Mouse (Mus musculus): ENCODE measurements around the gene Fam135a.
"Not testable (repeated sequence)": the region's sequence is repeated elsewhere in the genome, so short reads cannot be mapped to it uniquely, and the experiment has no call there.

The Fam135a gene

DNA sequence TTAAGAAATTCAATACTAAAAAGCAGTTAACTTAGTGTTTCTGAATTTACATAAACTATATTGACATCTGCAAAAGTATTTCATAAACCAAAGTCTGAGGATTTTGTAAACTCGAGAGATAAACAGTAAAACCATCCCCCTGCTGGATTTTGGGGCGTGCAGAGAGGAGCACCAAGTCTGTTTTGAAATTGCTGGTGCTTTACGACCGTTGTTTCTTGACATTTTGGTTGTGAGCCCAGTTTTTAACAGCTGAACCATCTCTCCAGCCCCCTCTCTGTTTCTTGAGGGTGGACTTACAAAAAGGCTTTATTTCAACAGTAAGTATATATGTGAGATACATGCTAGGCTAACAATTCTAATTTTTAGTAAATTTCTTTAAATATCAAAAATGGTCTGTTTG, 33.4 kb downstream of the Fam135a start:
- no peak for DNase-seq

DNA sequence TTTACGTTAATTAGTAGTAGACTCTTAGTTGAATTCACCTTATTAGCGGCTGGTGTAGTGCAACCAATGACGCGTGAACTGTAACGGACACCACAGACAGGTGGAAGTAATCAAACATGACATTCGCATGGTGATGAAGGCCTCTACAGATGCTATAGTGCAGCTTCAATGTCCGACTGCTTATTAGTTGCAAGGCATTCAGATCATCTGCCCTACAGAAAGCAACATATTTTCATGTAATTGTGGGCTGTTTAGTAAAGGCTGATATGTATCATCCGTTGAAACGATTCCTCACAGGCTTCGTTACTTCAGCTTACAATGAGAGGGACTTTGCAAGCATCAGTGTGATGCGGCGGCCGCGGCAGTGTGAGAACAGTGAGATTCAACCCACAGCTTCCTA, 44.4 kb downstream of the Fam135a start:
- no peak for DNase-seq

DNA sequence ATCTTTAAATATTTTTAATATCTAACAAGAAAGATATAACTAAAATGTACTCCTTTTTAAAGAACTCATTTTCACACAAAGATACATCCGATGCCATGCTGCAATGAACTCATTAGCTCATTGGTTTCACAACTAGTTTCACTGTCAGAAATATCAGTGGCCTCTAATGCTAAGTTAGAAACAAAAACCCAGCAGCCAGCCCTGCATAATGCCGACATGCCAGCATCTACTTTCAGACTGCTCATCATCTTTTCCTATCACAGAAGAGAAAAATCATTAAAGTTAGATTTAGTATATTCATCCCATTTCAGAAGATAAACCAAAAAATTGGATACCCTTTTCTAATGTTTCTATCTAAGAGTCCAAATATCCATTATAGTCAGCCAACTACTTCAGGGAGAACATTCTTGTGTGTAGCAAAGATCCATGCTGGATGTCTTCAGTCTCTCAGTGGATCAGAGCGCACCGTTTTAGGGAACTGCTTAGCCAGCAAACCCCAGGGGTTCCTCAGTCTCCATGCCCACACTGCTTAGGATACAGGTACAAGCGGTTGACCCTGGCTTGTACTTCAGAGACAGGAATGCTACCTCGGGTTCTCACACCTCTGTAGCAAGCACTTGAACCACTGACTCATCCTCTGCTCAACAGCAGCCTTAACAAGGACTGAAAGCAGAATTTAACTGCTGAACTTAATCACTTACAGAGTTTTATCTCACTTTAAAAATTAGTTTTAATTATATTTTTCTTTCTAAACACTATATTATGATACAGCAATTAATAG, 53.2 kb downstream of the Fam135a start:
- DNase-seq, result no peak

DNA sequence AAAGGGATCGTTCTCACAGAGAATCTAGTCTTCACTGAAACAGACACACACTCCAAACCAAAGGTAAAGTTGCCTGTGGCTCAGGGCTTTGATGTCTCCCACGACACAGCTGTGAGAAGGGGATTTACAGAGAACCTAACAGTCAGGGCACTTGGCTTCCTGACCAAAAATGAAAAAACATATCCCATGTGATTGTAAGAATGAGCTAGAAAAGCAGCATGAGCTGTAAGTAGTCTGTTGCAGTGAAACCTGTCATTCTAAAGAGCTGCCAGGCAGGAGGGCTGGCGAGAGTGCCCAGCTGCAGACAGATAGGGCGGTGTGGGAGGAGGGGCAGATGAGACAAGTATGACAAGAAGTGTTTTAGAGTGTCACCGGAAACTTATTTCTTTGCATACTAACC, 54.5 kb downstream of the Fam135a start:
- DNase-seq, result peak; percentile 57

DNA sequence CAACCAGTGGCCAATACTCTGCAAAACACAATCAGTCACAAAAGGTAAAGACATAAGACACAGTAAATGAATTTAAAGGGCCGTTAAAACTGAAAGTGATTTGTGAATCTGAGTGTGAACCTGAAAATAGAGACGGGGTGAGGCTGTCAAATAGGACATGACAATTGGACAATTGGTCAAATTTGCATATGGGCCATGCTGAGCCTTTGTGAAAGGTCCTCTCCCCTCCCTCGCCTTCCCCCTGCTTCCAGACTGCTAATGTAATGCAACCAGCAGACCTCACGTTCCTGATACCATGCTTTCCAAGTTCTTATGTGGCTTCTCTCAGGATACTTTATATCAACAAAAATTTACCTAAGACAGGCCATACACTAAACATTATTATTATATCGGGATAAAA, 57.1 kb downstream of the Fam135a start:
- DNase-seq, result no peak

DNA sequence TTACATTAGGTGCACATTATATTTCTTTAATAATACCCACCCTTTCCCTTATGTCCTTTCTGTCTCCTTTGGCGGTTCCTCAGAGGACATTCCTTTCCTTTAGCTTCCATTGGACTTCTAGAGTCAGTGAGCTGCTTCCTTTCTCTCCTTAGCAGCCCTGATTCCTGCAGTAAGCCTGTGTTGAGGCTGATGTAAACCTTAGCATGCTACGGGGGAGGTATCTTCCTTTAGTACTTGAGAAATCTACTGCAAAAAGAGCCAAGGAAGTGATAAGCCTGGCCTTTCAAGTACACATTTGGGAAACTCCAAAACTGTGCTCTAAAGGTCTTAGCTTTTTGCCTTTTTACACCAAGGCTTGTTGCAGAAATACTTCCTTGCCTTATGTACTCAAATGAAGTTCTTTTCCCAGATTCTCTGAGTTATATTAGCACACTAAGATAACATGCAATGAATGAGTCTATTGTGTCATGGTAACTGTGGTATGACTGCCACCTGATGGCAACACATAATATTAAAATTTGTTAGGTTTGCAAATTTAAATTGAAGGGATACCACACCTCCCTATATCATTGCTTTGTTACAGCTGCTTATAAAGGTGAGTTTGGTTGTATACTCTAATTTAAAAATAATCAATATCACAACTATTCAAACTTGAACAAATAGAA, 66.2 kb downstream of the Fam135a start:
- DNase-seq, result no peak

DNA sequence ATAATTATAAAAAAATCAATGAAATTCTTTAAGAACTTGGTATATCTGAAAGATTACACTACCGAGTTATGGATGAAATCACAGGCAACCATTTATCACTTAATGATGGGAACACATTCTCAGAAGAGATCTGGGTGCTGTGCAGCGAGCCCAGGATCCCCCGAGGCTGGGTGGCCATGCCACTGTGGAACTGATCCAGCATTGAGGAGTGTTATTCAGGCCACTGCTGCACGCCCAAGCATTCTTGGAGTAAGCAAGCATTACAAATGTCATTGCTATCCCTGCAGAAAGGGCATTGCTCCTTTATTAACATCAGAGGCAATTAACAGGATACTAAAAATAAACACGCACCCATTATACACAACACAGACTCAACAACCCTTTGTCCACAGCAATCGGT, 89.3 kb downstream of the Fam135a start:
- no peak for DNase-seq

DNA sequence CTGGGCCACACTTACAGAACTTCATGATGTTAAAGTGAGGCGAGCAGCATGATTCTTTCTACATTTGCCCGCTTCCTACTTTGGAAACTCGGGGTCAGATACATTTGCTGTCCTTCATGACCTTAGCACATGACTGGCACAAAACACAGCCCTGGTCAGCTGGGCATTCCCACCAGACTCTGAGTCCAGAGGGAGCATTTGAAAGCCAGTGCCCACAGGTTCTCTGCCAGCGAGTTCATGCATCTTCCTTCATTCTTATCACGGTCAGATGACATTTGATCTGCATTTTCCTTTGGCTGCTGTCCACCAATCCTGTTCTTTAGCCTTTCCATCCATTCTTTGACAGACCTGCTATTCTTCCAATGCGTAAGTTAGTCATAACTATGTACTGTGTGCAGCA, 90.1 kb downstream of the Fam135a start:
- no peak for DNase-seq

DNA sequence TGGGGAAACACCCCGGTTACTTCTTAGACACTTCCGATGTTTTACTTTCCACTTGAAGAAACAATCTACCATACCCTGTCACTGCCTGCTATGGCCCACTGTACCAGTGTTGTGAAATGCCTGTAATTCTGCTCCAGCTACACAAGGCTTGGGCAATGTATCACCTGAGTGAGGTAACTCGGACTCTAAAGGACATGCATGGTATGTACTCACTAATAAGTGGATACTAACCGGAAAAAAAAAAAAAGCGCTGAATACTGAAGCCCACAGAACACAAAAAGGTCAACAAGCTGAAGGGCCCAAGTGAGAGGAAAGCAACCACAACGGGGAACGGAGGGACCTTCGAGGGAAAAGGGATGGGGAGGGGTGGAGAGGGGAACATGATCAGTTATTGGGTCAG, 92.5 kb downstream of the Fam135a start:
- no peak for DNase-seq

DNA sequence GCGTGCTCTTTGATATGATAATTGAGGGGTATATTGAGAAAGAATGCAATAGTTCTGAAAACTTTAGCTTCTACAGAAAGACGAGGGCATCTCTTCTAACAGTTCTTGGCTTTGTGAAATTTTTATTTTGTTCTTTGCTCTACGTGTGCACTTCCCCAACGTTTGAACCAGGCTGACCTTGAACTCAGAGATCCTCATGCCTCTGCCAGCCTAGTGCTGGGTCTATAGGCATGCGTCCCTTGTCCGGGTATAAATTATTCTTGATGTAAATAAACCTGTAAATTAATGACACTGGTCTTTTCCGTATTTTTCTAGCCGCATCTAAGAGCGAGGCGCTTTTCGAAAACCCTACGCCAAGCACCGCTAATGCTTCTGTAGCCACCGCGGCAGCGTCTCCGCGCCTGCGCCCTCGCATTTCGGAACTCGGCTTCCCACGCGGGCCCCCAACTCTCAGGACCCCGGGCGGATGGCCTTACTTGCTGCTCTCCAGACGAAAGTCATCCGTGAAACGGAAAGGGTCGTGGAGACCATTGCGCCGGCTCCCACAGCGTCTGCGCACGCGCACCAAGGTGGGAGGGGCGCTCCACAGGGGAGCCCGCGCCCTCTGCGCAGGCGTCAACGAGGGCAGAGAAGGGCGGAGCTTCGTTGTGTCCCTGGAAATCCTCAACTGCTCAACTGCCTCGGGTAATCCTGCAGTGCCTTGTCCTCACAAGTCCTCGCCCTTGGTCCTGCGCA, 94.9 kb downstream of the Fam135a start, which contains the start of gene Sdhaf4:
Sdhaf4 (minus strand) TSS at position 587 of the 735 bp plus-strand sequence.
- peak; percentile 96 for DNase-seq

DNA sequence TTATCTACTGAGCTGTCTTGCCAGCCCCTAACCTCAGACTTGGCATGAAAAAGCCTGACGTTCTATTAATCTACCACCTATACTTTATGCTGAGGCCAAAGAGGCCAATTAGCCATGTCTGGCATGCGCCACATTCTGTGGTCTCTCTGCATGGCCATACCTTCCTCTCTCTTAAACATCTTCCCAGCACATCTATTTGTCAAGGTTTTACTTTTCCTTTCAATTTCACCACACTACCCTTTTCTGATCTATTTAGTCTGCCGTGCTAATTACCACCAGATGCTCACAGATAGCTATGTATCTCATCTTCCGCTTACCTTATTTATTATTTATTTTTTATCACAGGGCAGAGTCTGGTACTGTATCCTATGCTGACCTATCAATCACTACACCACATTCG, 100.8 kb downstream of the Fam135a start:
- no peak for DNase-seq

DNA sequence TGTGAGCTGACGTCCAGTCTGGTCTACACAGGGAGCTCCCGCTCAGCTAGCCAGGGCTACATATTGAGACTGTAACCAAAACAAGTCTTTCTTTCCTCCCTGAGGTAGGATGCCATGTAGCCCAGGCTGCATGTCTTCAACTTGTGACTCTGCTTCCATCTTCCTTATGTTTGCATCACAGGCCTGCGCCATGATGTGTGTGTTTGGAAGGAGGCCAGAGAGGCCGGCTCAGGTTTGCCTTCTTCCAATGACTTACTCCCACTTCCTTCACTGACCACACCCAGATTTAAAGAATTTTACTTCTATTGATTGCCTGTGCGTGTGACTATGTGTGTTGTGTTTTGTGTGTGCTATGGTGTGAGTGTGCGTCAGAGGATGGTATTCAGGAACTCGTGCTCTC, 101.3 kb downstream of the Fam135a start:
- DNase-seq, result no peak

DNA sequence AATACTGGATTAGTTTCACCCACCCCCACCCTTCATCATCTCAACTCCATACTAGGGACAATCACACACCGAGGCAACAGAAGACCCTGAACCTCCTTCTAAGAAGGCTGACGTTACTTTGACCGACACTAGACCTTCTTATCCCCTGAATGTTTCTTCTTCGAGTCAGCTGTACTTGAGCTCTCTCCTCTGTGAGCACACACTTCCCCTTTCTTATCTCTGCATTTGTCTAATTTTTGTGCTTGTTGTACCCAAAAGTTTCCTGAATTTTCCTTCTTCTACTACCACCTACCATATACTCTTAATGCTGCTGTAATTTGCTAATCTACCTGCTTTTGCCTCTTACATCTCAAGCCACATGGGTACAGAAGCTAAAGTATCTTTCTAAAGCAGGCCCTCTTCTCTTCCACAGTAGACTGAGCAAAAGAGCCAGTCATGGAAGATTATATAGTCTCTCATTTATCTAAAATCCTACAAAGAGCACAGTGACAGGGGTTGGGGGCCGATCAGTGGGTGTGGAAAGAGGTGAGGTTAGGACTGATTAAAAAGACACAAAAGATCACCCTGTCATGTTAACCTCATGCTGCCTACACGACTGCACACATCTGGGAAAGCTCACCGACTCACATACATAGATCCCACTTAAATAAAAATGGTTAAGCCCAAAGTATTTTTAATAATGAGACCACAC, 101.9 kb downstream of the Fam135a start:
- DNase-seq, result no peak

DNA sequence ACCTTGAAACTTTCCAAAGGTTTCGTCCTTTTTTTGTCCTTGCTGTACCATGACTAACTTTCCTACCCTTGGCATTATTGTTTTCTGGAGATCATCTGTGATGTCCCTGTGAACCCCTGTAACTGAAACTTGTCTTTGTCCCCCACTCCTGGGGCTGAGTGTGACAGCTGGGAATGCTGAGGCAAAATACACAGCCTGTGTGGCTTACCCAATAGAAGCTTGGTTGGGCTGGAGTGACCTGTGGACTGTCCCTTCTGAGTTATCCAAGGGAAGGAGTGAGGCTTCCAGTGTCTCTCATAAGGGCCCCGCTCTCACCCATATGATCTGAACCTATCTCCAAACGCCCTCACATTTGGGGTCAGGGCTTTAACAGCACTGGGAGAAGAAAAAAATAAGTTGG, 102.6 kb downstream of the Fam135a start:
- no peak for DNase-seq

DNA sequence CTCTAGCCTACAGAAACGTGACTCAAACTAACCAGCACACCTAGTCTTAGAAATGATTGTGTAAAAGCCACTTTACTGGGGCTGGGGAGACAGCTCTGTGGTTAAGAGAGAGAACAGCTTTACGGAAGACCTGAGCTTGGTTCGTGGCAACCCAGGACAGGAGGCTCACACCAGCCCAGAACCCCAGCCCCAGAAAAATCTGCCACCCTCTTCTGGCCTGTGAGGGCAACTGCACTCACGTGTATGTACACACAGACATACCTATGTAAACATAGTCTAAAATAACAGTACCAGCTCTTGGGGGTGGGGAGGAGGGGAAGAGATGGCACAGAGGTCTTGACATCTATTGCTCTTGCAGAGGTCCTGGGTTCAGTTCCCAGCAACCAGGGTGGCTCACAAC, 104.7 kb downstream of the Fam135a start:
- no peak for DNase-seq

DNA sequence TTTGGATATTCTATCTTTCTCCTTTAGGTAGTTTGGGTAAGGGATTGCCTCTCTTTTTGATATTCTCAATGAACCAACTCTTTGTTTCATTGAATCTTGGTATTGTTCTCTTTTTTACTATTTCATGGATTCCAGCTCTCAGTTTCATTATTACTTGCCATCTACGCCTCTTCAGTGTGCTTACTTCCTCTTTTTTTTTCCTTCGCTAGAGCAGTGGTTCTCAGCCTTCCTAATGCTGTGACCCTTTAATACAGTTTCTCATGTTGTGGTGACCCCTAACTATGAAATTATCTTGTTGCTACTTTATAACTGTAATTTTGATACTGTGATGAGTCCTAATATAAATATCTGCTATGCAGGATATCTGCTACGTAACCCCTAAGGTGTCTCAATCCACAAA, 117.0 kb downstream of the Fam135a start:
- no peak for DNase-seq

DNA sequence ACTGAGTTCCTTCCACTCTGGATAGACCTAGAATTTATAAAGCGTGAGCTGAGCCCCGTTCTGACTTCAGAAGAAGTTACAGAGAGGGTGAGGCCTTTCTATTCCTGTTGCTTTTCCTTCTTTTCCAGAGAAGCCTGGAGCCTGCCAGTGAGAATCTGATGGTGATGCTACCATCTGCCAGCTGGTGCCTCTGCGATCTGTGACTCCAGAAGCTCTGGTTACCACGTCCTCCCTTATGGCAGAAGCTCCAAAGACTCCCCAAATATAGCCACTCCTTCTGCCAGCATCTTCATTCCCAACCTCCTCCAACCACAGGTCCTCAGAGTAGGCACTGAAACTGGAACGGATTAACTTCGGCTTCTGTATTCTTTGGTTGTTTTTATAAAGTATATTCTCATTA, 121.9 kb downstream of the Fam135a start:
- no peak for DNase-seq

DNA sequence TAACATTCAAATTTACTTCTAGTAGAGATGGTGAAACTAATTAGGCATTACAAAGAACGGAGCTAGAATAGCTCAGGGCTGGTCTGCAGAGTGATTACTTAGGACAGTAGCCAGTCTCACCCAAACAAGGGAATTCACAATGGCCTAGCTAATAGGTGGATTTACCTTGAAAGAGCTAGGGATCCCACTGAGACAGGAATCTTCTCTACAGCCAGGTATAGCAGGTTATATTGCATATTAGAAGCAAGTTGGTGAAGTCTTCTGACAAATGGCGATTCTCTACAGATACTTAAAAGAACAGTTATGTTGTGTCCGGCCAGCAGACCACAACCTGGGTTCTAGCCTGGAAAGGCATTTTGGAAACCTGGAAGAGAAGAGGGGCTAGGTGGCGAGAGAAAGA, 129.0 kb downstream of the Fam135a start:
- not testable (repeated sequence) for DNase-seq

DNA sequence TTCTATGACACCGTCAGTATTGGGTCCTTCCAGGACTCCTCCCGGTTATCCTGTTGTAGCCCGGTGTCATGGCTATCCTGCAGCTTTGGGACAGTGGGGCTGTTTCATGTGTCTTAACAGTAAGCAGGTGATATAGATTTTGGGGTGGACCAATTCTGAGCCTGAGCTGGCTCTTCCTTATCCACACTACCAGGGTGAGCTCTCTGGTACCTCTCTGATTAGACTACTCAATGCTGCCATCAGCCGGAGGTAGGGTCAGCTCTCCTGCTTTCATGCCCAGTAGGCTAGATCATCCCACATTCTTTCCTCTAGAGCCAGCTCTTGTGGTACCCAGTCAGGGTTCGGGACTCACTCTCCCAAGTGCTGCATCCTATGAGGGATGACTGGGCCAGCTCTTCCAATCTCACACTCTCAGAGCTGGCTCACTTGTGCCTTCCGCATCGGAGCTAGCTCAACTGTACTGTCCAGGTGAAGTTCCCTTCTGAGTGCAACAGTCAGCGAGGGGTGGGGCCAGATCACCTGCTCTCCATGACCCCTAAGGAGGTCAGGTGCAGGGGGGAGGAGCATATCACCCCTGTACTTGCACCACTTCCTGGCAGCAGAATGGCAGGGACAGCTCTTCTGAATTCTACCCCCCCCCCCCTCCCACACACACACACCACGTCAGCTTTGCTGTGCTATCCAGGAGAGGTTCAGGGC, 132.0 kb downstream of the Fam135a start:
- no peak for DNase-seq

DNA sequence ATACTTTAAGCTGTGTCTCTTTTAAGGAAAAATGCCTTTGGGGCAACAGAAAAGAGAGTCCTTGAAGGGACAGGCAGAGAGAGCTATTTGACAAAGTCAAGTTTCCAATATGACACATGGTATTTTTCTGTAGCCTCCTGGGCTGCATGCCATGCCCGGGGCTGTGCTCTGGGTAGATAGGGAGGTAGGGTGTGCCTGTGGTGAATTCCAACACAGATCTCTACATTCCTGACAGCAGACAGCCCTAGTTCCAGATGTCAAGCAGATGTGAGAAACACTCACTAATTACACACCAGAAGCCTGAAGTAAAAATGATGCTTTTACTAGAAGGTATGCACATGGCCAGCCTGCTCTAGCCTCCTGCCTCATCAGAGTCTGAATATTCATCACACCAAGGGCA, 133.9 kb downstream of the Fam135a start:
- no peak for DNase-seq

Measured in thymus, postnatal 14 days (tissue).